Mouse (Mus musculus) kidney, embryonic 14.5 days (tissue): ENCODE data around the gene Cartpt. TPM values are rescaled to one million over a fixed set of nuclear protein-coding genes. Genes with fewer than 3 reads are reported as not detected.
A peak's percentile ranks its signal among the peaks of the same experiment; 100 is the strongest.

Experiments used
- ATAC-seq: fragments of 200-750 bp; cut with Nextera tagmentation; 2 replicates; pipeline ENCODE4 v1.8.0; 2017; ENCODE audit warnings: moderate number of reproducible peaks, mild to moderate bottlenecking, moderate TSS enrichment, moderate library complexity; ENCODE audit not compliant: low FRiP score, low TSS enrichment
- H3K27ac ChIP-seq: fragments of 300-500 bp; sonication (generic); 2 replicates; pipeline ENCODE4 v1.5.1; 2014; ENCODE audit warnings: low read depth, mild to moderate bottlenecking, low read length, moderate library complexity, mixed read lengths
- H3K27me3 ChIP-seq: fragments of 300-500 bp; sonication (generic); 2 replicates; pipeline ENCODE4 v1.6.1; 2014; ENCODE audit warnings: mild to moderate bottlenecking, low read length; ENCODE audit not compliant: control insufficient read depth, insufficient read depth
- H3K36me3 ChIP-seq: fragments of 300-500 bp; sonication (generic); 2 replicates; pipeline ENCODE4 v1.6.1; 2014; ENCODE audit warnings: low read length, mixed read lengths; ENCODE audit not compliant: control insufficient read depth, insufficient read depth
- H3K4me1 ChIP-seq: fragments of 300-500 bp; sonication (generic); 2 replicates; pipeline ENCODE4 v1.6.1; 2014; ENCODE audit warnings: low read length, mixed read lengths; ENCODE audit not compliant: control insufficient read depth, insufficient read depth
- H3K4me2 ChIP-seq: fragments of 300-500 bp; sonication (generic); replicated peaks from 2 replicates; pipeline ENCODE4 v1.6.1; 2014; ENCODE audit warnings: low read depth, mild to moderate bottlenecking, low read length
- H3K4me3 ChIP-seq: fragments of 300-500 bp; sonication (generic); 2 replicates; pipeline ENCODE4 v1.5.1; 2014; ENCODE audit warnings: mild to moderate bottlenecking, low read length
- H3K9ac ChIP-seq: fragments of 300-500 bp; sonication (generic); 2 replicates; pipeline ENCODE4 v1.6.1; 2014; ENCODE audit warnings: low read depth, mild to moderate bottlenecking, low read length, moderate library complexity
- H3K9me3 ChIP-seq: fragments of 300-500 bp; sonication (generic); 2 replicates; pipeline ENCODE4 v1.6.1; 2016; ENCODE audit warnings: low read length; ENCODE audit not compliant: control insufficient read depth
- WGBS: fragments of 180-500 bp; shearing (Covaris S2); extraction: QIAGEN DNeasy Blood & Tissue Kit; methylation state at CpG from one replicate; pipeline ENCODE4 v1.1.7; 2014; 5-methylcytosine and 5-hydroxymethylcytosine counted together
- polyA plus RNA-seq: library from polyadenylated mRNA; unstranded; fragments of >200 nt; fragmentation: Nextera tagmentation; extraction: Ambion mirVana; gene quantifications from 2 replicates; pipeline ENCODE4 v1.2.1, GENCODE M21; 2014

Gene Cartpt
- polyA plus RNA-seq, result 0.27 and 0.49 TPM in 2 replicates

DNA sequence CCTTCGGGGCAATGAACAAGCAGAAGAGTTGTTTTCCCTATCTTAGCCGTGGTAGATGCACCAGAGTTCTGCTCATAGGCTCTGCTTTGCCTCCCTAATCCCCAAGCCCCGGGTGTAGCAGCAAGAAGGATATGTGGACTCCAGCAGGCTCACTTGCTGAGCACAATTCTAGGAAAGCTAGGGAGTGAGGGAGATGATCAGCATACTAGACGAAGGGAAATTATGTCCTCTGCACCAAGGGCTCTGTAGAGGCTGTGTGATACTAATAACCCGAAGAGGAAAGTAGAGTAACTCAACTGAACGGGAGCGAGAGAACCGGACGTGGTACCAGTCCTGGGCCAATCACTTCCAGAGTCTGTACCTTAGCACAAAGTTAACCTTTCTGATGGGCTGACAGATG is at the start of gene Cartpt:
TSS of gene Cartpt (minus strand) at position 127 of the 400 bp plus-strand sequence.
- 45% methylated on average over 9 of the region's 9 CpGs for WGBS

GRCm38 (mm10) chr13:99947417-99947816 is 46.5 kb upstream of the Cartpt start:
- H3K9me3 ChIP-seq, result no peaks in the 10 kb centered on the region
- H3K9ac ChIP-seq, result no peak overlapping the region
- WGBS, result 85% methylated on average over 4 of the region's 4 CpGs
- no peaks in the 10 kb centered on the region for H3K27me3 ChIP-seq
- H3K27ac ChIP-seq, result no peak overlapping the region
- H3K36me3 ChIP-seq, result peaks cover 16% of the 10 kb centered on the region; the same call in 1 of the 2 replicates
- H3K4me2 ChIP-seq, result no peak overlapping the region
- no peak overlapping the region for H3K4me3 ChIP-seq
- no peaks in the 10 kb centered on the region for H3K4me1 ChIP-seq
- no peak for ATAC-seq

More for the DNA sequence above, at the start of gene Cartpt:
- Histone ChIP-seq H3K4me1 (0 out of 2 replicates have a peak, but pooled peaks cover 4% of the 10 kb centered on the region), H3K4me2 (peak within 1 kb of the TSS; percentile 31), H3K4me3 (peak within 1 kb of the TSS; percentile 4; the same call in 1 of the 2 replicates), H3K9me3 (no peaks in the 10 kb centered on the region), H3K27ac (no peak within 1 kb of the TSS), H3K9ac (no peak within 1 kb of the TSS), H3K36me3 (no peaks in the 10 kb centered on the region), H3K27me3 (peaks cover 33% of the 10 kb centered on the region)
- ATAC-seq, result no peak

GRCm38 (mm10) chr13:99943525-99943924 is 42.6 kb upstream of the Cartpt start:
- no peaks in the 10 kb centered on the region for H3K4me1 ChIP-seq
- no peak overlapping the region for H3K27ac ChIP-seq
- H3K4me3 ChIP-seq, result no peak overlapping the region
- no peaks in the 10 kb centered on the region for H3K27me3 ChIP-seq
- 94% methylated on average over 2 of the region's 2 CpGs for WGBS
- H3K9me3 ChIP-seq, result no peaks in the 10 kb centered on the region
- no peak for ATAC-seq
- H3K9ac ChIP-seq, result no peak overlapping the region
- no peak overlapping the region for H3K4me2 ChIP-seq
- no peaks in the 10 kb centered on the region for H3K36me3 ChIP-seq

DNA sequence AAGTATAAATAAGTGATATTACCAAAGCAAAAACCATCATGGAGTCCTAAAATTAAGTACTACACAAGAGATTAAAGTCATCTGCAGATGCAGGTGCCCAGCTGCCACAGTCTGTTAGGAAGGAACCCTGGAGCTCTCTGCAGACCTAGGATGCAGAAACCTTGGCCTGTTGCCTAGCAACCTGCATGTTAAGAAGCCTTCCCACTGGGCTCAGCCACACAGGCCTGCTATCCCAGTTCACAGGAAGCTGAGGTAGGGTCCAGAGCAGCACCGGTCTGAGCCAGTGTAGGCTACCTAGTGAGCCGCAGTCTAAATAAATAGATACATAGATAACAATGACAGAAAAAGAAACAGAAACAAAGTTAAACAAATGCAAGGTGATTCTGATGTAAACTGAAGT is 39.7 kb upstream of the Cartpt start:
- H3K9ac ChIP-seq, result no peak overlapping the region
- no peak overlapping the region for H3K4me3 ChIP-seq
- WGBS, result 48% methylated on average over 2 of the region's 2 CpGs
- no peak overlapping the region for H3K27ac ChIP-seq
- no peaks in the 10 kb centered on the region for H3K9me3 ChIP-seq
- no peaks in the 10 kb centered on the region for H3K36me3 ChIP-seq
- H3K4me1 ChIP-seq, result no peaks in the 10 kb centered on the region
- H3K4me2 ChIP-seq, result no peak overlapping the region
- no peaks in the 10 kb centered on the region for H3K27me3 ChIP-seq
- ATAC-seq, result no peak

DNA sequence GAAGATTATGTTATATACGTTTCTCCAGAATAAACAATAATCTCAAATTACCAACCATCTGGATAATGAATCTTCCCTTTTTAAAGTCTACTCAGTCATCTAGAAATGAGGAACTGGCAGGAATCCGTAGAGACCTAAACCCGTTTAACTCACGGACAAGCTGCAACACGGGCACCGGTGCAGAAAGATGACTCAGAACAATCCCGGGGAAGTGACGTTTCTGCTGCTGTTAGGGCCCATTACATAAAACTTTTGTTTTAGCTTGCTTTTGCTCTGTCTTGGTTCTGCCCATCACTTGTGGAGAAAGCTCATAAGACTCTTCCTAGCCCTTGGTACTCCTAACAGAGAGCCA is 38.4 kb upstream of the Cartpt start:
- Histone ChIP-seq H3K9ac (no peak overlapping the region), H3K4me2 (no peak overlapping the region), H3K9me3 (no peaks in the 10 kb centered on the region), H3K36me3 (no peaks in the 10 kb centered on the region), H3K27me3 (no peaks in the 10 kb centered on the region), H3K4me3 (no peak overlapping the region), H3K27ac (no peak overlapping the region), H3K4me1 (no peaks in the 10 kb centered on the region)
- ATAC-seq, result no peak
- 54% methylated on average over 8 of the region's 8 CpGs for WGBS

- H3K4me2 ChIP-seq, result no peak overlapping the region
- no peak for ATAC-seq
- no peak overlapping the region for H3K27ac ChIP-seq
- no peak overlapping the region for H3K4me3 ChIP-seq
- H3K4me1 ChIP-seq, result no peaks in the 10 kb centered on the region
- no peaks in the 10 kb centered on the region for H3K9me3 ChIP-seq
- no peaks in the 10 kb centered on the region for H3K36me3 ChIP-seq
- H3K27me3 ChIP-seq, result no peaks in the 10 kb centered on the region
- 81% methylated on average over 10 of the region's 10 CpGs for WGBS
- no peak overlapping the region for H3K9ac ChIP-seq
Measured at GRCm38 (mm10) chr13:99938606-99939319, 37.9 kb upstream of the Cartpt start.

DNA sequence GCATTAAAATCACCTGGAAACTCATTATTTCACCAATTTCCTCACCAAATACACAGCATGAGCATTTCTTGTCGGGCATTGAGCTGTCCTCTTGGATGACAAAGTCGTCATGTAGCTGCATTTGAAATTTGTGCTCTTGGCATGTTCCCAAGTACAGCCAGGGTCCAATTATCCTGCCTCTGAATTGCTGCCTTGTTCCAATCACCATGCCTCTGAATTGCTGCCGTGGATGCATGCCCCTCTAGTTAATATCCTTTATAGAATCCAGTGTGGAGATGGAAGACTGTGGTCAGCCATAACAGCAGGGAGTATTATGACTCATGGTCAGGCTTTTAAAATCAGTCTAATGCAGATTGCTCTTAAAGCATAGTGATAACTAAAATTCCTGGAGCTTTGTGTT is 36.9 kb upstream of the Cartpt start:
- WGBS, result 73% methylated on average over 3 of the region's 3 CpGs

DNA sequence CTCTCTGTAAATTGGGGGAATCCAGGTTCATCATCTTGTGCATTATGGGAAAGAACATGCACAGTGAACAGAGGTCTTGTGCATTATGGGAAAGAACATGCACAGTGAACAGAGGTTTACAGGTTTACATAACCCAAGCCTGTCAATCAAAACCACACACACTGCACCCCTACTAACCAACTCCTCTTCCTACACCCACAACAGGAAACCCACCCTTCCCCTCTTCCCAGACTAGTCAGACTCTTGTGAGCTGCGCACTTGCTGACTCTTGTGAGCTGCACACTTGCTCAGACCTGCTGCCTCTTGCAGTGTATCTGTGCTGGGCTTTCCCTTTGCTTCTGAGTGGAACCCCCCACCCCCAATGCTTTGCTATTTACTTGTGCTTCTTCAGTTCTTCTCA is 31.5 kb upstream of the Cartpt start:
- Histone ChIP-seq H3K4me1 (no peaks in the 10 kb centered on the region), H3K9ac (no peak overlapping the region), H3K9me3 (no peaks in the 10 kb centered on the region), H3K36me3 (no peaks in the 10 kb centered on the region), H3K4me3 (no peak overlapping the region), H3K27ac (no peak overlapping the region), H3K27me3 (no peaks in the 10 kb centered on the region), H3K4me2 (no peak overlapping the region)
- 84% methylated on average over 1 of the region's 1 CpGs for WGBS
- no peak for ATAC-seq

More for the DNA sequence above, 36.9 kb upstream of the Cartpt start:
- ATAC-seq, result no peak
- no peak overlapping the region for H3K27ac ChIP-seq
- no peak overlapping the region for H3K4me2 ChIP-seq
- H3K36me3 ChIP-seq, result no peaks in the 10 kb centered on the region
- no peaks in the 10 kb centered on the region for H3K27me3 ChIP-seq
- no peak overlapping the region for H3K9ac ChIP-seq
- H3K4me1 ChIP-seq, result no peaks in the 10 kb centered on the region
- no peak overlapping the region for H3K4me3 ChIP-seq
- no peaks in the 10 kb centered on the region for H3K9me3 ChIP-seq

GRCm38 (mm10) chr13:99931502-99931901 is 30.6 kb upstream of the Cartpt start:
- WGBS, result 79% methylated on average over 6 of the region's 6 CpGs
- Histone ChIP-seq H3K4me3 (no peak overlapping the region), H3K27me3 (no peaks in the 10 kb centered on the region), H3K4me1 (no peaks in the 10 kb centered on the region), H3K4me2 (no peak overlapping the region), H3K9ac (no peak overlapping the region), H3K27ac (no peak overlapping the region), H3K9me3 (no peaks in the 10 kb centered on the region), H3K36me3 (no peaks in the 10 kb centered on the region)
- no peak for ATAC-seq
